Mouse (Mus musculus) liver, adult 2 months (tissue): ENCODE results near the gene Slc35b3. TPM values are rescaled to one million over a fixed set of nuclear protein-coding genes. Genes with fewer than 3 reads are reported as not detected.

ENCODE experiments used
- DNase-seq: peaks from one replicate; pipeline ENCODE4 v3.0.0-alpha.2; 2011; ENCODE audit warnings: low read depth, low spot score; ENCODE audit errors: extremely low read depth
- H3K27ac ChIP-seq: fragments of 200-500 bp; replicated peaks from 2 replicates; pipeline ENCODE4 v1.5.1; 2012; ENCODE audit warnings: low read depth, mild to moderate bottlenecking, control low read depth, inconsistent platforms, low read length; ENCODE audit not compliant: insufficient read depth
- H3K27me3 ChIP-seq: fragments of 200-500 bp; 2 replicates; pipeline ENCODE4 v1.6.1; 2012; ENCODE audit warnings: mild to moderate bottlenecking, moderate library complexity, low read length, inconsistent platforms; ENCODE audit not compliant: control insufficient read depth, insufficient read depth
- H3K36me3 ChIP-seq: fragments of 200-500 bp; 2 replicates; pipeline ENCODE4 v1.6.1; 2012; ENCODE audit warnings: low read length, inconsistent platforms; ENCODE audit not compliant: control insufficient read depth, insufficient read depth
- H3K4me1 ChIP-seq: fragments of 200-500 bp; 2 replicates; pipeline ENCODE4 v1.6.1; 2011; ENCODE audit warnings: low read length; ENCODE audit not compliant: control insufficient read depth, insufficient read depth
- H3K4me3 ChIP-seq: fragments of 200-500 bp; 2 replicates; pipeline ENCODE4 v1.5.1; 2011; ENCODE audit warnings: low read depth, mild to moderate bottlenecking, control low read depth, low read length, moderate library complexity; ENCODE audit not compliant: insufficient read depth
- H3K79me2 ChIP-seq: fragments of 200-500 bp; 2 replicates; pipeline ENCODE4 v1.6.1; 2012; ENCODE audit warnings: inconsistent platforms, mild to moderate bottlenecking, low read length, moderate library complexity; ENCODE audit not compliant: control insufficient read depth, insufficient read depth
- H3K9ac ChIP-seq: fragments of 200-500 bp; 2 replicates; pipeline ENCODE4 v1.6.1; 2012; ENCODE audit warnings: low read depth, mild to moderate bottlenecking, control low read depth, inconsistent platforms, low read length
- CTCF ChIP-seq: fragments of 200-500 bp; IDR thresholded peaks from 2 replicates; pipeline ENCODE4 v1.5.1; 2011; ENCODE audit warnings: low read depth, low read length, control low read depth
- POLR2A ChIP-seq: fragments of 200-500 bp; IDR thresholded peaks from 2 replicates; pipeline ENCODE4 v1.6.1; 2011; ENCODE audit warnings: low read length, control low read depth; ENCODE audit not compliant: insufficient read depth; ENCODE audit errors: extremely low read depth
- WGBS: fragments of 180-500 bp; shearing (Covaris S2); methylation state at CpG from one replicate; pipeline ENCODE4 v1.1.7; 2018; 5-methylcytosine and 5-hydroxymethylcytosine counted together
- polyA plus RNA-seq: library from polyadenylated mRNA; depleted of rRNA; stranded (reverse); fragments of >200 nt; gene quantifications from 2 replicates; pipeline ENCODE4 v1.2.3, GENCODE M21; 2012
- total RNA-seq: library from RNA; depleted of rRNA; stranded (reverse); fragments of >200 nt; gene quantifications from 2 replicates; pipeline ENCODE4 v1.2.3, GENCODE M21; 2014

Gene Slc35b3
- total and polyA plus RNA-seq, 2 experiments = 9.8 to 21.1 TPM

DNA sequence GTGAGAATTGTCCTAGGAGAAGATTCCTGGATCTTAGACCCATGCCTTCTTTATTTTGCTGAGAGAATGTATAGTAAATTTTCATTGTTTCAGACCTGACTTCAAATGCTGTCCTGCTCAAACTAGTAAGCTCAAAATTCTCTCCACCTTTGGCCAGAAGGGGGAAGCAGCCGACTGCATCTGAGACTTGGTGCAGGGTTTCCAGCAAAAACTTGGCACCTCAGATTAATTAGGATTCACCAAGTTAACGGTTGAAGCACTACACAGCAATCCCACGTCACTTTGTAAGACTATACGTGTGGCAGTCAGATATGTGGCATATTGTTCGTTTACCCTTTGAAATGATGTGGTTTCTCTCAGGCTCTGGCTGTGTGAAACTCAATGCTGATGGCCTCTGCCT is 31.9 kb upstream of the Slc35b3 start:
- Histone ChIP-seq H3K9ac (no peak overlapping the region), H3K27ac (no peak overlapping the region), H3K4me3 (no peak overlapping the region), H3K36me3 (no peaks in the 10 kb centered on the region), H3K4me1 (no peaks in the 10 kb centered on the region), H3K27me3 (no peaks in the 10 kb centered on the region), H3K79me2 (no peaks in the 10 kb centered on the region)
- peak; percentile 24 for DNase-seq
- 34% methylated on average over 5 of the region's 5 CpGs for WGBS
- TF ChIP-seq POLR2A (no peak), CTCF (peak; percentile 43; the same call in 1 of the 2 replicates)

GRCm38 (mm10) chr13:38983751-38984150 is 23.1 kb upstream of the Slc35b3 start:
- Histone ChIP-seq H3K27ac (no peak overlapping the region), H3K36me3 (no peaks in the 10 kb centered on the region), H3K27me3 (no peaks in the 10 kb centered on the region), H3K79me2 (no peaks in the 10 kb centered on the region), H3K9ac (no peak overlapping the region), H3K4me3 (no peak overlapping the region), H3K4me1 (no peaks in the 10 kb centered on the region)
- TF ChIP-seq POLR2A (no peak), CTCF (no peak)
- no peak for DNase-seq
- 74% methylated on average over 5 of the region's 5 CpGs for WGBS

GRCm38 (mm10) chr13:38980900-38981299 is 20.2 kb upstream of the Slc35b3 start:
- WGBS = 75% methylated on average over 3 of the region's 3 CpGs
- no peaks in the 10 kb centered on the region for H3K27me3 ChIP-seq
- no peaks in the 10 kb centered on the region for H3K79me2 ChIP-seq
- H3K36me3 ChIP-seq = no peaks in the 10 kb centered on the region
- no peaks in the 10 kb centered on the region for H3K4me1 ChIP-seq
- H3K27ac ChIP-seq = no peak overlapping the region
- DNase-seq = no peak
- no peak overlapping the region for H3K9ac ChIP-seq
- TF ChIP-seq CTCF (peak; percentile 22; the same call in 1 of the 2 replicates), POLR2A (no peak)
- H3K4me3 ChIP-seq = no peak overlapping the region

- no peak overlapping the region for H3K27ac ChIP-seq
- TF ChIP-seq CTCF (no peak), POLR2A (no peak)
- 84% methylated on average over 6 of the region's 6 CpGs for WGBS
Measured at GRCm38 (mm10) chr13:38976978-38977377, 16.3 kb upstream of the Slc35b3 start.

DNA sequence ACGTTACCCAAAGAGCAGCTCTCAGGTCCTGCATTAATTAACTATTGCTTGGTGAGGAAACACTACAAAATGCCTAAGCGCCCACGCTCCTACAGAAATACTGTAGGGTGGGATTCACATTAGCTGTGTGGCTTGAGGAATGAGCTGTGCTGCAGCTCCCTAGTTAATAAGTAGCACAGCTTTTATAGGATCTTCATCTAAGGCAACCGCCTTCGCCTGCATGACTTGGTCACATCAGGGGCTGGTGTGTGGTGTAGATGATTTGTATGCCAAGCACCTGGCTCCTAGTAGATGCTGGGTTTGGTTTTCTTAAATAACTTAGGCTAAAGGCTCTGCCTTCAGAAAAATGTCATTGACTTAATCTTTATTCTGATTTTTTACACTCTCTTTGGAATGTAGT is 15.2 kb upstream of the Slc35b3 start:
- H3K36me3 ChIP-seq = no peaks in the 10 kb centered on the region
- H3K4me3 ChIP-seq = no peak overlapping the region
- H3K27me3 ChIP-seq = no peaks in the 10 kb centered on the region
- WGBS = 94% methylated on average over 5 of the region's 5 CpGs
- H3K9ac ChIP-seq = no peak overlapping the region
- H3K4me1 ChIP-seq = no peaks in the 10 kb centered on the region
- no peak overlapping the region for H3K27ac ChIP-seq
- H3K79me2 ChIP-seq = no peaks in the 10 kb centered on the region
- DNase-seq = no peak
- no peak for TF ChIP-seq POLR2A
- no peak for TF ChIP-seq CTCF

More at GRCm38 (mm10) chr13:38976978-38977377, 16.3 kb upstream of the Slc35b3 start:
- H3K9ac ChIP-seq = no peak overlapping the region
- H3K79me2 ChIP-seq = no peaks in the 10 kb centered on the region
- H3K4me1 ChIP-seq = no peaks in the 10 kb centered on the region
- no peaks in the 10 kb centered on the region for H3K36me3 ChIP-seq
- H3K4me3 ChIP-seq = no peak overlapping the region
- H3K27me3 ChIP-seq = no peaks in the 10 kb centered on the region
- DNase-seq = no peak

DNA sequence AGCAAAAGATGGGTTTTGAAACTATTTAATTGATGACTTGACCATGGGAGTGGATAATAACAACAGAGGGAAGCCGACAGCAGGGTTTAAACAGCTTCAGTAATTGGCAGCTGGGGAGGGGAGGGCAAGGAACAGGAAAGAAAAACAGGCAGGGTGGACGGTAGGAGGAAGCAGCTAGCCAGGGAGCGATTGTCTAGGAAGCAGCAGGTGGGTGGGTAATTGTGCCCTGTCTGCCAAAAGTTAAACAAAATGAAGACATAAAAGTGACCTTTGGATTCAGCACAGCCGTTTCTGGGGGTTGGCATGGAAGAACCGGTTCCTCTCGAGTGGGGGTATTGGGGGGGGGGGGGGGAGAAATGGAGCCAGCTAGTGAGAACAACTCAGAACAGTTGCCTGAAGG is 11.9 kb upstream of the Slc35b3 start:
- DNase-seq = no peak
- WGBS = 37% methylated on average over 6 of the region's 6 CpGs
- H3K27me3 ChIP-seq = no peaks in the 10 kb centered on the region
- H3K4me3 ChIP-seq = no peak overlapping the region
- no peak overlapping the region for H3K9ac ChIP-seq
- no peak overlapping the region for H3K27ac ChIP-seq
- no peaks in the 10 kb centered on the region for H3K4me1 ChIP-seq
- TF ChIP-seq POLR2A (no peak), CTCF (no peak)
- no peaks in the 10 kb centered on the region for H3K36me3 ChIP-seq
- H3K79me2 ChIP-seq = no peaks in the 10 kb centered on the region
